Mouse (Mus musculus) kidney, embryonic 16.5 days (tissue): ENCODE data around the gene Adprm. TPM values are rescaled to one million over a fixed set of nuclear protein-coding genes. Genes with fewer than 3 reads are reported as not detected.

ENCODE experiments used
- ATAC-seq: fragments of 200-750 bp; cut with Nextera tagmentation; 2 replicates; pipeline ENCODE4 v1.8.0; 2017; ENCODE audit warnings: moderate TSS enrichment; ENCODE audit not compliant: low FRiP score, low TSS enrichment
- H3K27ac ChIP-seq: fragments of 300-500 bp; sonication (generic); 2 replicates; pipeline ENCODE4 v1.5.1; 2014; ENCODE audit warnings: low read length
- H3K27me3 ChIP-seq: fragments of 300-500 bp; sonication (generic); 2 replicates; pipeline ENCODE4 v1.6.1; 2014; ENCODE audit warnings: low read length, control low read depth, mixed read lengths; ENCODE audit not compliant: insufficient read depth
- H3K36me3 ChIP-seq: fragments of 300-500 bp; sonication (generic); 2 replicates; pipeline ENCODE4 v1.6.1; 2014; ENCODE audit warnings: low read length, control low read depth, mixed read lengths; ENCODE audit not compliant: insufficient read depth
- H3K4me1 ChIP-seq: fragments of 300-500 bp; sonication (generic); 2 replicates; pipeline ENCODE4 v1.6.1; 2014; ENCODE audit warnings: low read length, control low read depth, mixed read lengths; ENCODE audit not compliant: insufficient read depth
- H3K4me2 ChIP-seq: fragments of 300-500 bp; sonication (generic); replicated peaks from 2 replicates; pipeline ENCODE4 v1.6.1; 2014; ENCODE audit warnings: low read depth, low read length
- H3K4me3 ChIP-seq: fragments of 300-500 bp; sonication (generic); 2 replicates; pipeline ENCODE4 v1.5.1; 2014; ENCODE audit warnings: mild to moderate bottlenecking, low read length
- H3K9ac ChIP-seq: fragments of 300-500 bp; sonication (generic); replicated peaks from 2 replicates; pipeline ENCODE4 v1.6.1; 2014; ENCODE audit warnings: low read length
- H3K9me3 ChIP-seq: fragments of 300-500 bp; sonication (generic); 2 replicates; pipeline ENCODE4 v1.6.1; 2016; ENCODE audit warnings: low read length, control low read depth
- WGBS: fragments of 180-500 bp; shearing (Covaris S2); extraction: QIAGEN DNeasy Blood & Tissue Kit; methylation state at CpG from one replicate; pipeline ENCODE4 v1.1.7; 2014; 5-methylcytosine and 5-hydroxymethylcytosine counted together
- polyA plus RNA-seq: library from polyadenylated mRNA; unstranded; fragments of >200 nt; fragmentation: Nextera tagmentation; extraction: Ambion mirVana; gene quantifications from 2 replicates; pipeline ENCODE4 v1.2.1, GENCODE M21; 2015

The Adprm gene
- polyA plus RNA-seq, 1 experiment from 2014 or later = 29.9 TPM

DNA sequence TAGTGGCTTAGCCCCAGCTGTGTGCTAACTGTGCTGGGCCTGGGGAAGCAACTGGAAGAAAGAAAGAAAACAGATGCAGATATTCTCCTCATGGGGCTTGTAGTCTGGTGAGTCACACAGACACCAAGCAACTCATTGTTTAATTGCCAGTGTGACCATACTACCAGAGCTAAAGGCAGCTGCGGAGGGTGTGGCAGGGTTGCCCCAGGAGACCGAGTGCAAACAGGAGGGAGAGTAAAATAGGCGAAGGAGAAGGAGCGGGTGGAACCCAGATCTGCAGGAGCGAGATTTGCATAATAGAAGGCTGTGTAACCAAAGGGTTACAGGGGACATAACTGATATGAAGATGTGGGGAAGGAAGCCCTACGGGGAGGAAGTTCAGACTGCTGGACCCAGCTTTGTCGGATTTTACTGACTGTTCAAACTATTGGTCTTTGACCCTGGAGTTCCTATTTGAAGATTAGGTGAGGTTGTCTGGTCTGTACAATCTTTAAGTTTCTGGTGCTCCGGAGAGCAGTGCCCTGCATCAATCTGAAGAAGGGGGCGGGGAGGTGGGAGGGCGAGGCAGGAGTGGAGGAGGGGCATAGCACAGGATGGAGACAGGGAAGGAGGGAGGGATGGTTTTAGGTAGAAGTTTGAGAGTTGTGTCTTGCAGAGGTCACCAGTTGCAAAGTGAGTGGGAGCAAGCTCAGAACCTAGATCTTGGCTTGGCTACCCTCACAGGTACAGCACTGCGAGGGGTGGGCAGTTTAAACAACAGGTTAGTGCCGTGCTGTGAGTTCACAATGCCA lies 34.4 kb downstream of the Adprm start:
- no peak overlapping the region for H3K9ac ChIP-seq
- peaks cover 7% of the 10 kb centered on the region; the same call in 1 of the 2 replicates for H3K27me3 ChIP-seq
- H3K4me1 ChIP-seq = peaks cover 6% of the 10 kb centered on the region; the same call in 1 of the 2 replicates
- H3K4me2 ChIP-seq = no peak overlapping the region
- no peak for ATAC-seq
- H3K27ac ChIP-seq = no peak overlapping the region
- H3K36me3 ChIP-seq = no peaks in the 10 kb centered on the region
- 7% methylated on average over 12 of the region's 12 CpGs for WGBS
- H3K4me3 ChIP-seq = no peak overlapping the region
- H3K9me3 ChIP-seq = no peaks in the 10 kb centered on the region

DNA sequence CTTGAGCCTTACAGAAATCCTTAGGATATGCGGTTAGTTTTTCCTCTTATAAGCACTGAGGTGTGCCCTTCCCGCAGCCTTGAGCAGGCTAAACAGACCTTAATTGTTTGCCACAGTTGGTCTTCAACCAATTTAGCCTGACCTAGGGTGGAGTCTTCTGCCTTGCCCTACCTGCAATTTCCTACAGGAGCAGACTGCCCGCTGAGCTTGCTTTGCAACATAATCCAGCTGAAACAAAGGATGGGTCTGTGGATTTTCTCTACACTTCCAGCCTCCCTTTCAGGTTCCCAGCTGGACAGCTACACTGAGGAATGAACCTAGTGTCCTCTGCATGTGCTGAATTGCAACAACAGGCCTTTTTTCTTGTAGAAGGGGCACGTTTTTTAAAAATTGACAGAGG lies 40.8 kb downstream of the Adprm start:
- H3K9me3 ChIP-seq = no peaks in the 10 kb centered on the region
- H3K4me2 ChIP-seq = no peak overlapping the region
- no peaks in the 10 kb centered on the region for H3K27me3 ChIP-seq
- no peak overlapping the region for H3K9ac ChIP-seq
- 0 out of 2 replicates have a peak, but pooled peaks cover 5% of the 10 kb centered on the region for H3K4me1 ChIP-seq
- H3K4me3 ChIP-seq = no peak overlapping the region
- no peaks in the 10 kb centered on the region for H3K36me3 ChIP-seq
- no peak for ATAC-seq
- no peak overlapping the region for H3K27ac ChIP-seq
- 47% methylated on average over 4 of the region's 4 CpGs for WGBS

DNA sequence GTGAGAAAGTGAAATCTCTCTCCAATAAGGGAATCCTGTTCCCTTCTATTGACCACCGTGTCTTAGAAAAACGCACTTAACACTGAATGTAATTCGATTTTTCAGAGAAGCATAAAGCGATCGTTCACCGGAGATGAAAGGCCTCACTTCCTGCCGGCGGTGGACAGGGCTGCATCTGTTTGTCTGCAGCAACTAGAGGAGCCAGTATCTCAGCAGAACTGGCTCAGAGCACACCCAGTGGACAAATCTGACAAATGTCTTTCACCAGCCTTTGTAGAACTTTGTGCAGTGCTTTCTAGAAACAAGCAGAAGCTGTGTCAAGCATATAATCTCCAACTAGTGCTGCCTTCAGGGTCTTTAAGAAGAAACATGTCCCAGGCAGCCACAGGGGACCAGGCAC lies 42.0 kb downstream of the Adprm start:
- Histone ChIP-seq H3K36me3 (no peaks in the 10 kb centered on the region), H3K27me3 (no peaks in the 10 kb centered on the region), H3K27ac (no peak overlapping the region), H3K4me2 (peak overlapping the region; percentile 21; the same call in 1 of the 2 replicates), H3K9me3 (no peaks in the 10 kb centered on the region), H3K9ac (no peak overlapping the region; the same call in 1 of the 2 replicates), H3K4me1 (0 out of 2 replicates have a peak, but pooled peaks cover 5% of the 10 kb centered on the region), H3K4me3 (no peak overlapping the region)
- no peak for ATAC-seq
- WGBS = 3% methylated on average over 8 of the region's 8 CpGs

DNA sequence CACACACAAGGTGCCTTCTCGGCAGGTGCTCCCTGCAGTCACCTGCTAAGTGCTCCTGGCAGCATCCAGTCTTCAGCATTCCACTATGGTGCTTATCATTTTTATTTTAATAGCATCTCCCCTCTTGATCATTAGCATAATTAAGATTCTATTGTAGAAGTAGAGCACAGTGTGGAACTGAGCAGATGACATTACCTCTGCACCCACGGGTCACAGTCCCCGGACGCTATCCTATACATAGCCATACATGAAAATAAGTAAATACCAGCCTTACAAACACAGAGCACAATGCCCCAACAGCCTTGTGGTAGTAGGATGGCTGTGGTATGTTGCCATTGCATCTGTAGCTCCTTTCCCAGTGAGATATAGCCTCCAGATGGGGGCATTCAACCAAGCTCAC lies 43.9 kb downstream of the Adprm start:
- Histone ChIP-seq H3K27me3 (no peaks in the 10 kb centered on the region), H3K36me3 (no peaks in the 10 kb centered on the region), H3K9me3 (no peaks in the 10 kb centered on the region), H3K27ac (no peak overlapping the region), H3K4me1 (0 out of 2 replicates have a peak, but pooled peaks cover 5% of the 10 kb centered on the region), H3K4me2 (no peak overlapping the region), H3K9ac (no peak overlapping the region), H3K4me3 (no peak overlapping the region)
- 93% methylated on average over 4 of the region's 4 CpGs for WGBS
- no peak for ATAC-seq

DNA sequence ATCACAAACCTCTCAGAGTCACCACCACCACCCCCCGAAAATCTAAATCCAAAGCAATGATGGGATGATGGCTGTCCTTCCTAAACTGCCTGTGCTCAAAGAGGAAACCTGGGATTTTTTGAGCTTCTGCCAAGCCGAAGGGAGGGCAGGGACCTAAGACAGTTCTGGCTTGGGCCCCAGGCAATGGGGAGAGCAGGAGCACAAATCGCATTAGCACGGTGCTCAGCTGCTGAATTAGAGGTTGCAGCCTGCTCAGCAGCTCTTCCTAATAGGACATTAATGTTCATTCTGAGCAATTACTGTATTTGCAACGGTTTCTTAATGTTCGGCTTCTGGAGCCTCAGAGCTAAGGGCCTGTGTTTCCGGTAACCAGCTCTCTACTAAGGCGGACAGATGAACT lies 44.4 kb downstream of the Adprm start:
- Histone ChIP-seq H3K27ac (no peak overlapping the region), H3K27me3 (no peaks in the 10 kb centered on the region), H3K36me3 (no peaks in the 10 kb centered on the region), H3K4me3 (no peak overlapping the region), H3K9ac (no peak overlapping the region), H3K4me1 (0 out of 2 replicates have a peak, but pooled peaks cover 5% of the 10 kb centered on the region), H3K9me3 (no peaks in the 10 kb centered on the region), H3K4me2 (no peak overlapping the region)
- ATAC-seq = no peak
- 82% methylated on average over 8 of the region's 8 CpGs for WGBS

DNA sequence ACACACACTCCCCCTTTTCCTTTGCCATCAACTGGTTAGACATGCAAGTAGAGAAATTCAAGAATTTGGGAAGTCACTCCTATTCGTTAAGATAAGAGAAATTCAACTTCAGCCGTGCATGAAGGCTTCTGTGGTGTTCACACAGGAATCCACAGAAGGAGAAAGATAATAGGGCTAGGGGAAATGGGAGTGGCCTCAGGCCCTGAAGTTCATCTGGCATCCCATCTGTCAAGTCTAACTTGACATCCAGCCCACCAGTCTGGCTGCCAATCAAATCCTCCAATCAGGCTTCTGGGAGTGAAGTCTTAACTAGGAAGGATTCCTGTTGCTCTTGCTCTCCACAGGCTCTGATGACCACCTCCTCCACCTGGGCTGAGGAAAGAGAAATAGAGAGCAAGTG lies 49.5 kb downstream of the Adprm start:
- WGBS = 42% methylated on average over 2 of the region's 2 CpGs
- Histone ChIP-seq H3K4me1 (peaks cover 7% of the 10 kb centered on the region; the same call in 1 of the 2 replicates), H3K4me3 (no peak overlapping the region), H3K9me3 (no peaks in the 10 kb centered on the region), H3K27ac (no peak overlapping the region), H3K9ac (no peak overlapping the region), H3K4me2 (no peak overlapping the region), H3K36me3 (no peaks in the 10 kb centered on the region), H3K27me3 (no peaks in the 10 kb centered on the region)
- no peak for ATAC-seq

DNA sequence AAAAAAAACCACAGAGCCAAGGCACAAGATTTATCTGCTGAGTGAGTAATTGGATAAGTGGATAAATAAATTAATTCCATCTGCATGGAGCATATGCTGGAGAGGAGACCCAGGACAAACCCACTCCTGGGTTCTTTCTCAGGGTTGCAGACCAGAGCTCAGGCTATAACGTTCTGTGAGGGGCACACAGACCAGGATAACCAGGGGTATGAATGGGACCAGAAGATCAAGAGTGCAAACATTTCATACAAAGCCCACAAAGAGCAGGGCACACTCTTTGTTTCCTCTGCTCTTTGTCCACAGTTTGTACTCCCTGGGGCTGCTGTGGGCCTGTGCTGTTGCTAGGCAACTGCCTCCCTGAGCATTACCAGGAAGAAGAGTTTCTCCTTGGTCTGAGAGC lies 50.7 kb downstream of the Adprm start:
- ATAC-seq = no peak
- Histone ChIP-seq H3K4me2 (no peak overlapping the region), H3K27ac (no peak overlapping the region), H3K9ac (no peak overlapping the region), H3K9me3 (no peaks in the 10 kb centered on the region), H3K36me3 (no peaks in the 10 kb centered on the region), H3K4me3 (no peak overlapping the region), H3K27me3 (no peaks in the 10 kb centered on the region), H3K4me1 (peaks cover 7% of the 10 kb centered on the region; the same call in 1 of the 2 replicates)
- WGBS = 59% methylated on average over 1 of the region's 1 CpGs

DNA sequence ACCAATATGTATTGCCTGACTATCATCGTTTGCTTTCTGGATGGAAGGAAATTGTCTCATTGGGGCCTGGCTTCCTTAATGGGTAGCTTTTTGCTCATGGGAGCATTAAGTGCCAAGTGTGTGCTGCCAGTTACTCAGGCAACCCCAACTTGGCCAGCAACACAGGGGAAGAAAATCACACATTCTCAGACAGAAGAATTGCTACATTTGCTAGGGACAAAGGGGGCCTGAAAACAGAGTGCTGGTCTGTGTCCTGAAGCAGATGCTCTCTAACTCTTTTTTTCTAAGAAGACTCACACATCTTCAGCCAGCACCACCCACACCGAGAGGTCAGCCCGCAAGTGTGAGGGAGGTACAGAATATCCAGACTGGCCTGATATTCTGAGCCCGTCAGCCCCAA lies 51.7 kb downstream of the Adprm start:
- no peak overlapping the region for H3K4me3 ChIP-seq
- ATAC-seq = no peak
- H3K9ac ChIP-seq = no peak overlapping the region
- no peaks in the 10 kb centered on the region for H3K27me3 ChIP-seq
- H3K4me1 ChIP-seq = peaks cover 7% of the 10 kb centered on the region; the same call in 1 of the 2 replicates
- WGBS = 73% methylated on average over 4 of the region's 4 CpGs
- H3K27ac ChIP-seq = no peak overlapping the region
- no peaks in the 10 kb centered on the region for H3K36me3 ChIP-seq
- H3K9me3 ChIP-seq = no peaks in the 10 kb centered on the region
- no peak overlapping the region for H3K4me2 ChIP-seq

DNA sequence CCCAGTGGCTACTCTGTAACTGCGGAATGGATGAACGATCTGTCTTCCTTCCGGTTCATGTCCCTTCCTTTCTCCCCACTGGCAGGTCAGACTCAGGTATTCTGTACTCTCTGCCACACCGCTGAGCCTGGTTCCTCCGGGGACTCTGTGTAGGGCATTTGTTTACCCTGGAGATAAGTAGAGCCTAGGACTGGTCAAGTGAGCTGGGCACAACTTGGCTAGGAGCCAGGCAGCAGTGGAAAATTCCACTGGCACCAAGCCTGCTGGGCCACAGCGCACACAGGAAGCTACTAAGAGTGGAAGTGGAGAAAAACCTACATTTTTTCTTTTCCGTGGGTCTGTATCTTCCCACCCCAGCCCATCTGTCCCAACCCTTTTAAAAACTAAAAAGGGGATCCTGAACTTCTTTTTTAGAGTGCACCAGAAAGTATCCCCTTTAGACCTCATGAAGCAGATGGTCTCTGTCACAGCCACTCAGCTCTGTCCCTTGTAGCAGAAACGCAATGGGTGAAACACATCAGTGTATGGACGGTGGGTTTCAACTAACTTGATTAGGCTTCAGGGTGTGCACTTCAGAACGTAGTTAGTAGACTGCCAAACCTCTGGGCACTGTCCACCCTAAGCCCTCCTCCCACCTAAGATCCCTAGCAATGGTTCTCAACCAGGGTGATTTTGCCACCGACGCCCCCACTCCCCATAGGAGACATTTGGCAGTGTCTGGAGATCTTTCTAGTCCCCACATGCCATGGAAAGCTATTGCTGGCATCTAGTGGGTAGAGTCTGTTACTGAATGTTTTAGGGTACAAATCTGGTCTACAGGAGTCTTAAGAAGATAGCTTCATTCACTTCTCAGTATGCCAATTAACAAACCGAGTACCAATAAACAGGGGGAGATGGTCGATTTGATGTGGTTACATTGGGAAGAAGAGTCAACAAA lies 53.7 kb downstream of the Adprm start:
- Histone ChIP-seq H3K4me3 (no peak overlapping the region), H3K9ac (no peak overlapping the region), H3K27ac (no peak overlapping the region), H3K4me1 (peaks cover 7% of the 10 kb centered on the region; the same call in 1 of the 2 replicates), H3K36me3 (no peaks in the 10 kb centered on the region), H3K9me3 (no peaks in the 10 kb centered on the region), H3K4me2 (no peak overlapping the region), H3K27me3 (no peaks in the 10 kb centered on the region)
- WGBS = 69% methylated on average over 14 of the region's 14 CpGs
- ATAC-seq = peak; percentile 79
